Mouse (Mus musculus) CD4-positive, CD25-positive, alpha-beta regulatory T cell, adult 2 months (primary cell): ENCODE measurements around the gene Olfr1132.
"Not testable (repeated sequence)": the region's sequence is repeated elsewhere in the genome, so short reads cannot be mapped to it uniquely, and the experiment has no call there.

Source experiments
- DNase-seq: peaks from one replicate; pipeline ENCODE4 v3.0.0-alpha.2; 2012; ENCODE audit warnings: low read depth, low spot score

Gene Olfr1132

DNA sequence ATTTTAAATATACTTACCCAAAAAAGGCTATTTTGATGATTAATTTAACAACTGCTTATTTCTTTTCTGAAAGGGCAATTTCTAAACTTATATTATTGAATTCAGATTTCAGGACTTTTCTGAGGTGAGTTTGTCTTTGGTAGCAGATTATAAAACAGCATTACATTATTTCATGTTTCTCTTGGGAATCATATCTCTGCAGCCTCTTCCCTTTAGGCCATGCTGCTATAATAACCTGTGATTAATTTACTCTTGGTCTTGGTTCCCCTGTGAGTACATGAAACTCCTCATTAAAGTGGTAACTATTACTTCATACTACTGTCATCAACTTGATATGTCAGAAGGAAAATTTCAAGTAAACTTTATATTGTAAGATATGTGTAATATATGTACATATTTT is at the start of gene Olfr1132:
Olfr1132 (minus strand) TSS at position 101 of the 400 bp plus-strand sequence.
- no peak for DNase-seq

DNA sequence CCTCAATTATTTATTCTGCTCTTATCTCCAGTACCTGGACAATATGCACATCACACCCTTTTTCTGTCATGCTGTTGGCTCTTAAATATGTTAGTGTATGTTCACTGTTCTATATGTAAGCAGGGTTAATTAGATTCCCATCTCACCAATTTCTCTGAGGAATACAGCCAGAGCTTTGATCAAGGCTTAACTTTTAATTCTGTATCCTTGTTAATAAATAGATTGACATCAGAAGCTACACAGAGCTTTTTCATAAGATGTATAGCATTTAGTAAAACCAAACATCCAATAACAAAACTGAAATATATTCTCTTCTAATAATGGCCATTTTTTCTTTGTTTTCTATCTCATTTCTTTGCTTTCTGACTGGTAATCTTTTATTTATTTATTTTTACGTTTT is 36.2 kb upstream of the Olfr1132 start, which contains the start of gene Olfr1135:
Olfr1135 (minus strand) TSS at position 101 of the 400 bp plus-strand sequence.
- no peak for DNase-seq

DNA sequence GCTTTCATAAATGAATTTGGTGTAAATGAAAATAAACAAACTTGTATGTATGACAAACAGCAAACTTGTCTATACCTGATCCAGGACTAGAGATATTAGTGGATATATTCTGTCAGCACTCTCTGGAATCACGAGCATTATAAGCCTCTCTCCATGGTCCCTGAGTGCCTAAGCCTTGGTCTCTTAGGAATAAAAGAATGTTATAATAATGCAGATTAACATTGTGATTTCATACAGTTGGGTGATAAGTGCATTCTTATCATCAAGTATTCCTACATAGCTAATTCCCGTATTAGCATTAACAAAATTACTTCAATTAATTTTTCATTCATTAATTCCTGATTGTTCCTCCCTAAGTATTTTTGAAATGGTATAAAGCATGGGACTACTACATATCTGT is 21.0 kb upstream of the Olfr1132 start, which contains the start of gene Olfr1134:
Olfr1134 (minus strand) TSS at position 101 of the 400 bp plus-strand sequence.
- DNase-seq: no peak

DNA sequence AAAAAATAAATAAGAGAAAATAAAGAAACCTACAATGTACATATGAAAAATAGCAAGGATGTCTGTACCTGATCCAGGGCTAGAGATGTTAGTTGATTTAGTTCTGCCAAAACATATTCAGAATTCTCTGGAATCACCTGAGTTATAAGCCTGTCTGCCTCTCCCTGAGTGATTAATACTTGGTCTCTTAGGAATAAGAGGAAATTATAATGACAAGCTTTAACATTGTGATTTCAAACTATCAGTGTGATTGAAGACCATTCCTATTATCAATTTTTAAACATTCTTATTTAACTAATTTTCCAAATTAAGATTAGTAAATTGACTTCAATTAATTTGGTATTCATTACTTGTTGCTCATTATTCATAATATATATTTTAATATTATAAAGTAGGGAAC is 9.9 kb upstream of the Olfr1132 start, which contains the start of gene Olfr1133:
Olfr1133 (minus strand) TSS at position 101 of the 400 bp plus-strand sequence.
- DNase-seq: no peak

DNA sequence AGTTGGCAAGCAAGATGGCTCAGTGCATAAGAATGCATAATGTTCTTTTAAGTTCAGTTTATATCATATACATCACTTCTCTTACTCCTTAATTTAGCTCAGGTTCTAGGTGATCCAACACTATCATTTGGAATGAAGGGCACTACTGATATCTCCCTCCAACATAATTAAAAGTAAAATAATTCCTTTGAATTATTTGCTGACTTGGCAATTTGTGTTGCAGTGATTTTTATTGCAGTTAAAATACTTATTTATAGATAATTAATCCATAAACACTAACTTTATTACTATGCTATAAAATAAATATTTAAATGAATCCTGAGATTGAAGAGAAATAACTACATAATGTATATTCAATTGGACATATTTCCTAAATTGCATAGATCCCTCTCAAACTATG is 5.1 kb upstream of the Olfr1132 start:
- DNase-seq: no peak

DNA sequence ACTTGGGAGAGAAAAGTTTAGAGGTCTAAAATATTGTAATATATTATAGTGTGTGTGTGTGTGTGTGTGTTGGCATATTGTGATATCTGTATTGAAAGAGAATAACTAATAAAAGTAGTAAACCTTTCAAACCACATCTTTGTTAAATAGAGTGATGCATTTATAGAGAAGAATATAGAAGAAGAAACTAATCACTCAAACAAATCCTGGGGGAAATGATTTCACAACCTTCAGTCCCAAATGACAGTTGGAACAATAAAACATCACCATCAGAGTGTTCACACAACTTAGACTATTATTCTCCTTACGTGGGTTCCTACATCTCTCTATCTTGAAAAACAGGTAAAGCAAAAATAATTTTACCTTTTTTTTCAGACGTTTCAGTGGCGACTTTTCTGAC is 10.5 kb downstream of the Olfr1132 start, which contains the start of gene Olfr1131:
Olfr1131 (plus strand) TSS at position 301 of the 400 bp plus-strand sequence.
- no peak for DNase-seq

DNA sequence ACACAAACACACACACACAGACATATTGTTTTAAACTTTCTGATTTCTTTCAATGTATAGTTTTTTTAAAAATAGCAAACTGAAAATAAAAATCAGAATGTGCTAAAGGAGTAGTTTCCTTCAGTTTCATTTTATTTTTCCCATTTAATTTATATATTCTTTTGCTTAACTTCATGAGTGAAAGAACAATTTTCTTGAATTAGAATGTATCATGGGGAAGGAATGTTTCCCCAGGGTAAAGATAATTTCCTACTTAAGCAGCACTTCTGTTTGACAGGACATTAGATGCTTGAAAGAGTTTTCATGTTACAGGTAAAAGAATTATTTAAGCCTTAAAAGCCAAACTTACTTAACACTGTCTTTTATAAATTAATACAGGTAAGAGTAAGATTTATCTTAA is 31.4 kb downstream of the Olfr1132 start, which contains the start of gene Olfr1130:
Olfr1130 (plus strand) TSS at position 301 of the 400 bp plus-strand sequence.
- DNase-seq: not testable (repeated sequence)
